ENCODE assay signal across 23 mouse cellular contexts in genomic region chr7:79628271-79628913, GRCm38 (mm10). TPM values are rescaled to one million over a fixed set of nuclear protein-coding genes. Genes with fewer than 3 reads are reported as not detected.
"Had no signal": no experiment of that assay in that cellular context is flagged by ENCODE, and none has a peak within 500 bp of the region (broad histone marks: within the 10 kb centered on the region; RNA-seq: fewer than 3 reads in every experiment).

No protein-coding gene starts in this region.

- DNase-seq: layer of hippocampus, postnatal 36 days; lung, embryonic 14.5 days; retina, postnatal 1 day; right cerebral cortex, postnatal 25 days; spleen, adult 18-20 months; thymus, postnatal 25 days had no signal

- ATAC-seq: hindbrain, embryonic 16.5 days; intestine, embryonic 15.5 days; lung, postnatal 0 days; midbrain, embryonic 13.5 days; midbrain, embryonic 16.5 days had no signal

- H3K27me3 ChIP-seq: intestine, embryonic 15.5 days; midbrain, embryonic 13.5 days; neural tube, embryonic 13.5 days; stomach, embryonic 15.5 days had no signal

- H3K9me3 ChIP-seq: intestine, embryonic 15.5 days; liver, embryonic 15.5 days; midbrain, embryonic 10.5 days; midbrain, embryonic 13.5 days; neural tube, embryonic 13.5 days; stomach, embryonic 15.5 days had no signal

- H3K27ac ChIP-seq: intestine, embryonic 15.5 days; left cerebral cortex, adult 2 months; liver, embryonic 15.5 days; macrophage; midbrain, embryonic 10.5 days; midbrain, embryonic 13.5 days; neural tube, embryonic 13.5 days; stomach, embryonic 15.5 days had no signal

- H3K4me3 ChIP-seq: intestine, embryonic 15.5 days; left cerebral cortex, adult 2 months; liver, embryonic 15.5 days; megakaryocyte, embryonic 14.5 days; midbrain, embryonic 10.5 days; midbrain, embryonic 13.5 days; myocyte; neural tube, embryonic 13.5 days; stomach, embryonic 15.5 days had no signal

- H3K9ac ChIP-seq: intestine, embryonic 15.5 days; liver, embryonic 15.5 days; lung, embryonic 14.5 days; midbrain, embryonic 13.5 days; neural tube, embryonic 13.5 days; stomach, embryonic 15.5 days had no signal

- H3K4me1 ChIP-seq: intestine, embryonic 15.5 days; megakaryocyte, embryonic 14.5 days; midbrain, embryonic 10.5 days; midbrain, embryonic 13.5 days; neural tube, embryonic 13.5 days; stomach, embryonic 15.5 days had no signal

- H3K36me3 ChIP-seq: intestine, embryonic 15.5 days; liver, embryonic 15.5 days; midbrain, embryonic 10.5 days; midbrain, embryonic 13.5 days; neural tube, embryonic 13.5 days; stomach, embryonic 15.5 days had no signal

- H3K4me2 ChIP-seq: intestine, embryonic 15.5 days; liver, embryonic 15.5 days; lung, embryonic 14.5 days; midbrain, embryonic 13.5 days; neural tube, embryonic 13.5 days; stomach, embryonic 15.5 days had no signal

RNA-seq across cellular contexts. Expression of gene Rhcg, which starts 10.9 kb away (rescaled TPM):
- total RNA-seq: liver, adult 2 months; monocyte, adult 5-6 weeks; neutrophil, adult 5-6 weeks had no signal
- polyA plus RNA-seq: intestine, embryonic 15.5 days; limb, embryonic 11.5 days; liver, adult 2 months; lung, embryonic 14.5 days; macrophage; myocyte had no signal
